Comparison of ENCODE assay signal across 9 mouse cellular contexts in genomic region chr1:151034993-151035592, GRCm38 (mm10). TPM values are rescaled to one million over a fixed set of nuclear protein-coding genes. Genes with fewer than 3 reads are reported as not detected.
DNase-seq lines count a peak whose midpoint lies in the region; ATAC-seq lines count a peak whose summit lies in the region.
"Had no signal": no experiment of that assay in that cellular context is flagged by ENCODE, and none has a peak within 500 bp of the region (broad histone marks: within the 10 kb centered on the region; RNA-seq: fewer than 3 reads in every experiment).

No protein-coding gene starts in this region.

- intact Hi-C loops in gastrocnemius, postnatal 36 days (cut with DNase I), result loop anchor here (5.0 kb wide), 2 partner anchors 37 to 317 kb away; no protein-coding TSS in a partner anchor
- intact Hi-C loops in left cerebral cortex, postnatal 4 days (cut with DNase I), result loop anchor here (5.0 kb wide), 2 partner anchors 312 to 392 kb away; partner anchors contain the start of genes Swt1 and Trmt1l

- no peaks in the 10 kb centered on the region; the same call in 1 of the 2 replicates for H3K27me3 ChIP-seq in midbrain, embryonic 13.5 days
- H3K27me3 ChIP-seq: embryonic facial prominence, embryonic 13.5 days had no signal

- H3K27ac ChIP-seq in midbrain, embryonic 13.5 days, result no peak overlapping the region
- H3K27ac ChIP-seq: embryonic facial prominence, embryonic 13.5 days had no signal

- peaks cover 5% of the 10 kb centered on the region; the same call in 1 of the 2 replicates for H3K4me1 ChIP-seq in midbrain, embryonic 13.5 days (replicated peaks)

- H3K9me3 ChIP-seq in midbrain, embryonic 13.5 days, result no peaks in the 10 kb centered on the region
- H3K9me3 ChIP-seq: embryonic facial prominence, embryonic 13.5 days had no signal

- no peak overlapping the region for H3K9ac ChIP-seq in midbrain, embryonic 13.5 days (replicated peaks)
- H3K9ac ChIP-seq: embryonic facial prominence, embryonic 13.5 days had no signal

- 2% methylated on average over 5 of the region's 5 CpGs for WGBS in midbrain, embryonic 13.5 days

- peak; percentile 55 for ATAC-seq in midbrain, embryonic 13.5 days

- H3K4me2 ChIP-seq in midbrain, embryonic 13.5 days (replicated peaks), result no peak overlapping the region
- H3K4me2 ChIP-seq: embryonic facial prominence, embryonic 13.5 days had no signal

- H3K4me3 ChIP-seq in midbrain, embryonic 13.5 days (replicated peaks), result no peak overlapping the region
- H3K4me3 ChIP-seq: embryonic facial prominence, embryonic 13.5 days had no signal

- no peaks in the 10 kb centered on the region for H3K36me3 ChIP-seq in midbrain, embryonic 13.5 days
- H3K36me3 ChIP-seq: embryonic facial prominence, embryonic 13.5 days had no signal

- peak; percentile 79 for DNase-seq in 3T3-L1 (ENCODE audit: low read depth, low spot score)
- DNase-seq in R1 (ENCODE audit: low read depth, low spot score), result peak; percentile 64
- peak; percentile 42 to 53 for DNase-seq in cerebellum, postnatal 36 days
- DNase-seq in gastrocnemius, postnatal 36 days, result peak; percentile 35 to 49
- DNase-seq in kidney, adult 18-20 months, result peak; percentile 84
- peak; percentile 54 for DNase-seq in left cerebral cortex, postnatal 4 days
- peak; percentile 16 to 64 for DNase-seq in spleen, adult 18-20 months

RNA-seq across cellular contexts. Expression of gene Hmcn1, which starts 41.9 kb away (rescaled TPM):
- 1 to 10 TPM; 4.9 to 5.4 TPM for total RNA-seq in gastrocnemius, postnatal 36 days (2021)
- total RNA-seq in left cerebral cortex, postnatal 4 days (2021), result 1 to 10 TPM; 4.1 to 4.4 TPM
- polyA plus RNA-seq in midbrain, embryonic 13.5 days (2015; fragmentation: Nextera tagmentation; extraction: Ambion mirVana), result 1.3 and 1.4 TPM in 2 replicates
